Mouse (Mus musculus): Measurements from ENCODE around the gene Ephb3. TPM values are rescaled to one million over a fixed set of nuclear protein-coding genes. Genes with fewer than 3 reads are reported as not detected.

The Ephb3 gene
- polyA plus RNA-seq, 1 experiment from 2014 or later: 14.0 TPM

DNA sequence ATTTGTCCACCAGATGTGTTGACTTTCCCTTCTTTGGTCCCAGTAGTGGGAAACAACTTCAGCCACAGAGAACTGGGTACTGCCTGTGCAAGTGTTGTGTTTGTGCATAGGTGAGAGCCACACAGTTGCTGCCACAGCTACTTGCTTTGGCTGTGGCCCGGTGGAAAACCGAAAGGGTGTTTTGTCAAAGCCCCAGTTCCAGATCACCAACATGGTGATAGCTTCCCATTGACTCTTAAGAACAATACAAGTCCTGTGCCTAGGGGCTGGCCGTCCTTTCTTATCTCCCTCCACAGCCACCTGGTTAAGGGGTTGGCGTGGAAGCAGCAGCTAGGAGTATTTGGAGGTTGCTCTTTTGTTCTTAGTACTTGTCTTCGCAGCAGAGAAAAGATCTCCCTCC lies 5.6 kb downstream of the Ephb3 start:
- ATAC-seq (replicated peaks): no peak
- Histone ChIP-seq H3K27ac (peak overlapping the region; percentile 79), H3K27me3 (replicated peaks) (no peaks in the 10 kb centered on the region), H3K4me3 (peak overlapping the region; percentile 38), H3K36me3 (replicated peaks) (no peaks in the 10 kb centered on the region), H3K4me2 (peak overlapping the region; percentile 55), H3K4me1 (peaks cover 64% of the 10 kb centered on the region), H3K9ac (peak overlapping the region; percentile 43), H3K9me3 (no peaks in the 10 kb centered on the region)
- 9% methylated on average over 5 of the region's 5 CpGs for WGBS

DNA sequence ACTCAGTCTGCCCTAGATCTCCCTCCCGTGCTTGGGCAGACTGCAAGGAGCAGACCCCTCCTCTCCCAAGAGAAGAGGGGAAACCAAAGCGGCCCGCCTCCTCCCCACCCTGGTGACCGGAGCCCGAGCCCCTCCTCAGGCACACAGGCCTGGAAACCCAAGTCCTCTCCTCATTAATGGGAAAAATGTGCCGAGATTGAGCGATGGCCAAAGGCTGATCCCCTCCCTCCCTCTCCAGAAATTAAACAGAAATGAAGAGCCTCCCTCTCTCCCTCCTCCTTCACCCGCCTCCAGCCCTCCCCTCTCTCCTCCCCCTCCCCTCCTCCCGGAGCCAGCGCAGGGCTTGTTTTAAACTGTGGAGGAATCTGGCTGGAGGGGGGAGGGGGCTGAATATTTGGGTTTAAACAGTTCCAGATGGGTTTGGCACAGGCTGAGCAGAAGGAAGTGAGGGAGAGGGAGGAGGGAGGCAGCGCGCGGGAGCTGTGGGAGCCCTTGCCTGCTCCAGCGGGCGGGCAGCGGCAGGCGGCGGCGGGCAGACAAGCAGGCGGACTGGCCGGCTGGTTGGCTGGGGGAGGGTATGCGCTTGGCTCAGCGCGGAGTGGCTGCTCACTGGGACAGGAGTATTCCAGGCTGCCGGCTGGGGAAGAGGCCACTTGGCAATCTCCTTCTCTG lies 6.2 kb downstream of the Ephb3 start:
- WGBS: under 1% methylated on average over 25 of the region's 25 CpGs
- Histone ChIP-seq H3K36me3 (replicated peaks) (no peaks in the 10 kb centered on the region), H3K9ac (peak overlapping the region; percentile 43), H3K4me2 (peak overlapping the region; percentile 55), H3K4me3 (peak overlapping the region; percentile 38), H3K4me1 (peaks cover 66% of the 10 kb centered on the region), H3K27me3 (replicated peaks) (no peaks in the 10 kb centered on the region), H3K9me3 (no peaks in the 10 kb centered on the region), H3K27ac (peak overlapping the region; percentile 79)
- ATAC-seq (replicated peaks): peak; percentile 86

DNA sequence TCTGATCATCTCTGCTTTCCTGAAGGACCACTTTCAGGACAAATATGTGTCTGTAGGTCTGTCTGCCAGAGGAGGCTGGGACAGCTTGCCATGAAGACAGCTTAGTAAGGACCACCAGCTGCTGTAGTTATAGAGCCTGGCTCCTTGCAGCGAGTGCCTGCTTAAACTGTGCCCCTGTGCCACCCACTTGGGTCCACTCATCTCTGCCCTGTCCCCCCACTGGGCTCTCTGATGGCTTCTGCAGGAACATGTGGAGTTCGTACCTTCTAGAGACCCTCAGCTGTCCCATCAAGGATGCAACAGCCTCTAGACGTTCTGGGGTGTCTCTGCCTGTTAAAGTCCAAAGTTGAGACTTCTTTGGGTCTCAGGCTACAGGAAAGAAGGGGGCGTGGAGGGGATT lies 6.9 kb downstream of the Ephb3 start:
- no peak for ATAC-seq (replicated peaks)

GRCm38 (mm10) chr16:21212369-21212768 lies 7.8 kb downstream of the Ephb3 start:
- ATAC-seq (replicated peaks): no peak
- no peak overlapping the region for H3K27ac ChIP-seq
- no peaks in the 10 kb centered on the region for H3K9me3 ChIP-seq
- WGBS: 13% methylated on average over 1 of the region's 1 CpGs
- no peak overlapping the region for H3K4me2 ChIP-seq
- H3K36me3 ChIP-seq (replicated peaks): no peaks in the 10 kb centered on the region
- H3K27me3 ChIP-seq (replicated peaks): no peaks in the 10 kb centered on the region
- no peak overlapping the region for H3K4me3 ChIP-seq
- H3K4me1 ChIP-seq: peaks cover 58% of the 10 kb centered on the region
- no peak overlapping the region for H3K9ac ChIP-seq

More for the DNA sequence above, 6.9 kb downstream of the Ephb3 start:
- peaks cover 66% of the 10 kb centered on the region for H3K4me1 ChIP-seq
- peak overlapping the region; percentile 43; the same call in 1 of the 2 replicates for H3K9ac ChIP-seq
- H3K4me2 ChIP-seq: peak overlapping the region; percentile 55
- H3K27me3 ChIP-seq (replicated peaks): no peaks in the 10 kb centered on the region
- 30% methylated on average over 4 of the region's 4 CpGs for WGBS
- H3K27ac ChIP-seq: peak overlapping the region; percentile 79
- peak overlapping the region; percentile 38 for H3K4me3 ChIP-seq
- H3K36me3 ChIP-seq (replicated peaks): no peaks in the 10 kb centered on the region
- no peaks in the 10 kb centered on the region for H3K9me3 ChIP-seq

- WGBS: 96% methylated on average over 7 of the region's 7 CpGs
- Histone ChIP-seq H3K27ac (no peak overlapping the region), H3K9ac (no peak overlapping the region), H3K36me3 (replicated peaks) (no peaks in the 10 kb centered on the region), H3K4me1 (peaks cover 48% of the 10 kb centered on the region), H3K9me3 (no peaks in the 10 kb centered on the region), H3K27me3 (replicated peaks) (no peaks in the 10 kb centered on the region), H3K4me3 (no peak overlapping the region), H3K4me2 (no peak overlapping the region)
- no peak for ATAC-seq (replicated peaks)
Observed at GRCm38 (mm10) chr16:21213939-21214338, 9.4 kb downstream of the Ephb3 start.

DNA sequence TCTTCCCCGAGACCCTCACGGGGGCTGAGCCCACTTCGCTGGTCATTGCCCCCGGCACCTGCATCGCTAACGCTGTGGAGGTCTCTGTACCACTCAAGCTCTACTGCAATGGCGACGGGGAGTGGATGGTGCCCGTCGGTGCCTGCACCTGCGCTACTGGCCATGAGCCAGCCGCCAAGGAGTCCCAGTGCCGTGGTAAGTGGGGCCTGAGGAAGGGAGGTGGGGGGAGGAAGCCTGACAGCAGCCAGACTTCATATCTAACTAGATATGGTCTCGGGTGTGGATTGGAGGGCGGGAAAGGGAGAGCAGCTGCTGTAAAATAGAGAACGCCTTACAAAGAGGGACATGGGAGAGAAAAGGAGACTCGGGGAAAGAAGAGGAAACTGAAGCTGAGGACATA lies 10.2 kb downstream of the Ephb3 start:
- no peak overlapping the region for H3K27ac ChIP-seq
- WGBS: 80% methylated on average over 17 of the region's 17 CpGs

DNA sequence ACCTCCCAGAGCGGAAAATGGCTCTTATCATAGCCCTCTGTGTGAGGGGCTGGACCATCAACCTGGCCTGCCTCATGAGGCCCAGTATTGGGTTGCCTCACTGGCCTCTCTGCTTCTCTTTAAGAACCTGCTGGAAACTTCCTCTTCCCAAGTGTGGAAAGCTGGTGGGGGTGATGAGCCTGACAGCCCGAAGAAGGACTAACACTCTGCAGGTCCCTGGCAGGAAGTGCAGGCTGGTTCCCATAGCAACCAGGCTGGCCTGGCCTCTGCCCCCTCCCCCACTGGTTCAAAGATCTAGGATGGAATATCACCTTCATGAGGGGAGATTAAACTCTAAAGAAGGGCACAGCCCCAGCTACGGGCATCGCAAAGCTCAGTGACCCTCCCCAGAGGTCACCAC lies 11.5 kb downstream of the Ephb3 start:
- peak; percentile 53; the same call in 1 of the 2 replicates for ATAC-seq (replicated peaks)
- H3K4me1 ChIP-seq: peaks cover 35% of the 10 kb centered on the region
- H3K4me3 ChIP-seq: no peak overlapping the region
- no peak overlapping the region for H3K4me2 ChIP-seq
- H3K27ac ChIP-seq: no peak overlapping the region
- no peak overlapping the region for H3K9ac ChIP-seq
- H3K27me3 ChIP-seq (replicated peaks): no peaks in the 10 kb centered on the region
- no peaks in the 10 kb centered on the region for H3K9me3 ChIP-seq
- H3K36me3 ChIP-seq (replicated peaks): peaks cover 11% of the 10 kb centered on the region
- 22% methylated on average over 4 of the region's 4 CpGs for WGBS

More for the DNA sequence above, 10.2 kb downstream of the Ephb3 start:
- Histone ChIP-seq H3K4me1 (peaks cover 47% of the 10 kb centered on the region), H3K9ac (no peak overlapping the region), H3K4me3 (no peak overlapping the region), H3K36me3 (replicated peaks) (peaks cover 7% of the 10 kb centered on the region; the same call in 1 of the 2 replicates), H3K4me2 (no peak overlapping the region), H3K9me3 (no peaks in the 10 kb centered on the region), H3K27me3 (replicated peaks) (no peaks in the 10 kb centered on the region)
- ATAC-seq (replicated peaks): no peak

- WGBS: 86% methylated on average over 14 of the region's 14 CpGs
- Histone ChIP-seq H3K27ac (no peak overlapping the region), H3K27me3 (replicated peaks) (no peaks in the 10 kb centered on the region), H3K36me3 (replicated peaks) (peaks cover 16% of the 10 kb centered on the region), H3K4me3 (no peak overlapping the region), H3K9ac (no peak overlapping the region), H3K9me3 (no peaks in the 10 kb centered on the region), H3K4me1 (peaks cover 24% of the 10 kb centered on the region), H3K4me2 (no peak overlapping the region)
- no peak for ATAC-seq (replicated peaks)
Observed at GRCm38 (mm10) chr16:21217233-21217632, 12.7 kb downstream of the Ephb3 start.

- Histone ChIP-seq H3K27ac (no peak overlapping the region), H3K27me3 (replicated peaks) (no peaks in the 10 kb centered on the region), H3K4me2 (no peak overlapping the region), H3K4me3 (no peak overlapping the region), H3K9me3 (no peaks in the 10 kb centered on the region), H3K9ac (no peak overlapping the region), H3K4me1 (peaks cover 26% of the 10 kb centered on the region), H3K36me3 (replicated peaks) (peaks cover 22% of the 10 kb centered on the region)
- 90% methylated on average over 4 of the region's 4 CpGs for WGBS
- no peak for ATAC-seq (replicated peaks)
Observed at GRCm38 (mm10) chr16:21219656-21220055, 15.1 kb downstream of the Ephb3 start.

GRCm38 (mm10) chr16:21223038-21223437 lies 18.5 kb downstream of the Ephb3 start:
- Histone ChIP-seq H3K9me3 (no peaks in the 10 kb centered on the region), H3K27me3 (replicated peaks) (no peaks in the 10 kb centered on the region), H3K9ac (no peak overlapping the region), H3K27ac (no peak overlapping the region), H3K4me3 (no peak overlapping the region), H3K4me1 (peaks cover 10% of the 10 kb centered on the region), H3K4me2 (no peak overlapping the region), H3K36me3 (replicated peaks) (peaks cover 22% of the 10 kb centered on the region)
- ATAC-seq (replicated peaks): no peak
- 75% methylated on average over 3 of the region's 3 CpGs for WGBS

DNA sequence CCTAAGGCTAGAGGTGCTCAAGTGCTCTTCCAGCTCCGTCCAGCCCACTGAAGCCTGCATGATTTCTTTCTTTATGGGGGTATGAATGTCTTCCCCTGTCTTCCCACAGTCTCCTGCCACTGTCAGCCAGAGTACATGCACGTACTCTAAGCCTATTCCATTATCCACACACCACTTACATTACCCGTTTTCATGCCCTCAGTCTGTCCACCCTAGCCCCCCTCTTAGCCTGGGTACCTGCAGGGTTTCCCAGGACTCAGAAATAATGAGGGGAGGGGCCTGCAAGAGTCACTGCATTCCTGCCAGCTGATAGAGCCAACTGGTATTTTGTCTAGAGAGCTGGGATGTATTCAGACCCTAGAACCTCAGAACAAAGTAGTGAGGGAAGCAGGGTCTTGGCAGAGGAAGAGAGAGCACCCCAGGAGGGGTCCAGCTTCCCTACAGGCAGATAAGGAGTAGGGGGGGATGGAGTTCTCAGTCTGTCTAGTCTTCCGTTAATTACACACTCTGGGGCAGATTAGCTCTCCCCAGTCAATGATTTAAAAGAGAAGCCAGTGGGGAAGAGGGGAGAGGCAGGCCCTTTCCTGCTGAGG lies 20.2 kb downstream of the Ephb3 start:
- no peak overlapping the region for H3K4me3 ChIP-seq
- WGBS: 23% methylated on average over 4 of the region's 4 CpGs
- H3K4me2 ChIP-seq: no peak overlapping the region
- H3K36me3 ChIP-seq (replicated peaks): peaks cover 15% of the 10 kb centered on the region; the same call in 1 of the 2 replicates
- peaks cover 10% of the 10 kb centered on the region for H3K4me1 ChIP-seq
- H3K9ac ChIP-seq: no peak overlapping the region
- no peaks in the 10 kb centered on the region for H3K9me3 ChIP-seq
- H3K27me3 ChIP-seq (replicated peaks): no peaks in the 10 kb centered on the region
- ATAC-seq (replicated peaks): peak; percentile 47
- peak overlapping the region; percentile 35; the same call in 1 of the 2 replicates for H3K27ac ChIP-seq

DNA sequence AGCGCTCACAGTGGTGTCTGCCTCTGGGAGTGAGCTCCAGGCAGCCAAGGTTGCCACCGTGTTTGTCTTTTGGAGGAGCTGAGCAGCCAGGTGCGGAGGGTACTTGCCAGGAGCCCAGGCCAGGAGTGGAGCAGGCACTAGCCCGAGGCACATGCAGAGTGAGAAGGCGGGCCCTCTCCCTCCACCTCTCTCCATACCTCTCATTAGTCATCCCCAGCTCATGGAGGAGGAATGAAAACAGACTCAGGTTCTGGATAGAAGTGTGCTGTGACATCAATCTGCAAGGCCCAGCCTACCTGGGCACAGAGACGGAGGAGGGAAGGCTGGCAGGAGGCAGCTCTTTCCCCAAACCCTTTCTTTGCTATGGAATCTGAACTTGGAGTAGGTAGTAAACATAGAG lies 22.1 kb downstream of the Ephb3 start:
- Histone ChIP-seq H3K4me1 (peaks cover 10% of the 10 kb centered on the region), H3K4me3 (no peak overlapping the region), H3K9ac (no peak overlapping the region), H3K27ac (no peak overlapping the region), H3K36me3 (replicated peaks) (peaks cover 10% of the 10 kb centered on the region; the same call in 1 of the 2 replicates), H3K4me2 (no peak overlapping the region), H3K9me3 (no peaks in the 10 kb centered on the region), H3K27me3 (replicated peaks) (no peaks in the 10 kb centered on the region)
- no peak for ATAC-seq (replicated peaks)
- WGBS: 84% methylated on average over 6 of the region's 6 CpGs

GRCm38 (mm10) chr16:21235135-21235534 lies 30.6 kb downstream of the Ephb3 start:
- Histone ChIP-seq H3K4me1 (peaks cover 15% of the 10 kb centered on the region), H3K4me3 (no peak overlapping the region), H3K9me3 (no peaks in the 10 kb centered on the region), H3K27me3 (replicated peaks) (no peaks in the 10 kb centered on the region), H3K4me2 (no peak overlapping the region), H3K9ac (no peak overlapping the region), H3K36me3 (replicated peaks) (no peaks in the 10 kb centered on the region), H3K27ac (no peak overlapping the region)
- 72% methylated on average over 8 of the region's 8 CpGs for WGBS
- ATAC-seq (replicated peaks): no peak

All from midbrain, embryonic 15.5 days (tissue).